Mouse (Mus musculus) limb, embryonic 11.5 days (tissue): ENCODE measurements around the gene Gm21970. TPM values are rescaled to one million over a fixed set of nuclear protein-coding genes. Genes with fewer than 3 reads are reported as not detected.

Source experiments
- ATAC-seq: fragments of 200-750 bp; cut with Nextera tagmentation; 2 replicates; pipeline ENCODE4 v1.8.0; 2017; ENCODE audit warnings: low read depth; ENCODE audit not compliant: insufficient number of reproducible peaks, low FRiP score, low TSS enrichment
- DNase-seq: peaks from one replicate; pipeline ENCODE4 v3.0.0-alpha.2; 2015; ENCODE audit warnings: low spot score
- H3K27ac ChIP-seq: fragments of 300-500 bp; sonication (generic); replicated peaks from 2 replicates; pipeline ENCODE4 v1.5.1; 2014; ENCODE audit warnings: low read depth, mild to moderate bottlenecking, low read length
- H3K27me3 ChIP-seq: fragments of 300-500 bp; sonication (generic); 2 replicates; pipeline ENCODE4 v1.6.1; 2014; ENCODE audit warnings: mild to moderate bottlenecking, low read length, mixed read lengths; ENCODE audit not compliant: control insufficient read depth, insufficient read depth
- H3K36me3 ChIP-seq: fragments of 300-500 bp; sonication (generic); 2 replicates; pipeline ENCODE4 v1.6.1; 2014; ENCODE audit warnings: mild to moderate bottlenecking, low read length, moderate library complexity, mixed read lengths; ENCODE audit not compliant: control insufficient read depth, insufficient read depth
- H3K4me1 ChIP-seq: fragments of 300-500 bp; sonication (generic); 2 replicates; pipeline ENCODE4 v1.6.1; 2014; ENCODE audit warnings: low read length, mixed read lengths; ENCODE audit not compliant: control insufficient read depth, insufficient read depth
- H3K4me2 ChIP-seq: fragments of 300-500 bp; sonication (generic); 2 replicates; pipeline ENCODE4 v1.6.1; 2014; ENCODE audit warnings: low read depth, mild to moderate bottlenecking, moderate library complexity; ENCODE audit not compliant: severe bottlenecking
- H3K4me3 ChIP-seq: fragments of 300-500 bp; sonication (generic); 2 replicates; pipeline ENCODE4 v1.5.1; 2014; ENCODE audit warnings: low read depth, low read length
- H3K9ac ChIP-seq: fragments of 300-500 bp; sonication (generic); 2 replicates; pipeline ENCODE4 v1.6.1; 2014; ENCODE audit warnings: mild to moderate bottlenecking, low read length
- H3K9me3 ChIP-seq: fragments of 300-500 bp; sonication (generic); 2 replicates; pipeline ENCODE4 v1.6.1; 2016; ENCODE audit warnings: low read length; ENCODE audit not compliant: control insufficient read depth
- WGBS: fragments of 180-500 bp; shearing (Covaris S2); extraction: QIAGEN DNeasy Blood & Tissue Kit; methylation state at CpG from one replicate; pipeline ENCODE4 v1.1.7; 2014; 5-methylcytosine and 5-hydroxymethylcytosine counted together
- polyA plus RNA-seq: library from polyadenylated mRNA; unstranded; fragments of >200 nt; fragmentation: Nextera tagmentation; extraction: Ambion mirVana; gene quantifications from 2 replicates; pipeline ENCODE4 v1.2.1, GENCODE M21; 2014

Gm21970 gene
- polyA plus RNA-seq, 1 experiment from 2014 or later: not detected

DNA sequence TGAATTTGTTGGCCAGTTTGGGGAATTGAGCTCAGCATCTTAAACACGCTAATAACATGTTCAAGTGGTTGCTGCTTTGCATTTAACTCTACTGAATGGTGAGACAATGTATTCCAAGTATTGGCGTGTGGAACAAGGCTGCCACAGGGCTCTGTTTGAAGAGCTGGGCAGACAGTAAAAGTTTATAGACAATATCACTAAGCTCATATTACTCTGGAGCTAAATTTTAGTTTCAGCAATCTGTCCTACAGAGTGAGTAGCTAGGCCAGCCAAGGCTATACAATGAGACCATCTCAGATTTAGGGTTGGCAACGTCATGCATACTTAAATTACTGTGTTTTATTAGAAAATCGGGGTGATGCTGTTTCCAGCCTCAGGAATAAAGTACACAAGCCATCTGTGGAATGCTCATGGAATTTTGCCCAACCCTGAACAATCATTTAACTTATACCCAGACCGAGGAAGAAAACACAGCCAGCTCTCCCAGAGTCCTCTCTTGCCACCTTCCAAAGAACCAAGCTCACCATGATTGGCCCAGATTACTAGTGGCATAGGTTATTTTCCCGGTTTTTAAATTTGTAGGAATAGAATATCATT lies 10.1 kb downstream of the Gm21970 start:
- 83% methylated on average over 6 of the region's 6 CpGs for WGBS
- H3K27ac ChIP-seq: no peak overlapping the region
- 0 out of 2 replicates have a peak, but pooled peaks cover 2% of the 10 kb centered on the region for H3K36me3 ChIP-seq
- H3K4me3 ChIP-seq: no peak overlapping the region
- no peaks in the 10 kb centered on the region for H3K4me1 ChIP-seq
- H3K27me3 ChIP-seq: no peaks in the 10 kb centered on the region
- DNase-seq (no peak), ATAC-seq (no peak)
- H3K9me3 ChIP-seq: no peaks in the 10 kb centered on the region
- H3K4me2 ChIP-seq: no peak overlapping the region
- no peak overlapping the region for H3K9ac ChIP-seq

DNA sequence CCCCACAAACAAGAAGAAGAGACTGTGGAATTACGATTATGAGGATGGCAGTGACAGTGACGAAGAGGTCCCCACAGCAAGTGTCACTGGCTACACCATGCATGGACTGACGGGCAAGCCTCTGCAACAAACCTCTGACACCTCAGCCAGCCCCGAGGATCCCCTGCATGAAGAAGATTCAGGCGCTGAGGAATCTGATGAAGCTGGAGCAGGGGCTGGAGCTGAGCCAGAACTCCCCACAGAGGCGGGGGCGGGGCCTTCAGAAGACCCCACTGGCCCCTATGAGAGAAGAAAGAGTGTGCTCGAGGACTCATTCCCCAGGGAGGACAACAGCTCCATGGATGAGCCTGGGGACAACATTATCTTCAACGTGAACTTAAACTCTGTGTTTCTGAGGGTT lies 12.3 kb downstream of the Gm21970 start:
- no peak overlapping the region for H3K4me3 ChIP-seq
- no peak overlapping the region for H3K9ac ChIP-seq
- 0 out of 2 replicates have a peak, but pooled peaks cover 2% of the 10 kb centered on the region for H3K36me3 ChIP-seq
- no peak overlapping the region for H3K4me2 ChIP-seq
- H3K4me1 ChIP-seq: no peaks in the 10 kb centered on the region
- no peak overlapping the region for H3K27ac ChIP-seq
- ATAC-seq (no peak), DNase-seq (no peak)
- no peaks in the 10 kb centered on the region for H3K9me3 ChIP-seq
- 80% methylated on average over 9 of the region's 9 CpGs for WGBS
- no peaks in the 10 kb centered on the region for H3K27me3 ChIP-seq

DNA sequence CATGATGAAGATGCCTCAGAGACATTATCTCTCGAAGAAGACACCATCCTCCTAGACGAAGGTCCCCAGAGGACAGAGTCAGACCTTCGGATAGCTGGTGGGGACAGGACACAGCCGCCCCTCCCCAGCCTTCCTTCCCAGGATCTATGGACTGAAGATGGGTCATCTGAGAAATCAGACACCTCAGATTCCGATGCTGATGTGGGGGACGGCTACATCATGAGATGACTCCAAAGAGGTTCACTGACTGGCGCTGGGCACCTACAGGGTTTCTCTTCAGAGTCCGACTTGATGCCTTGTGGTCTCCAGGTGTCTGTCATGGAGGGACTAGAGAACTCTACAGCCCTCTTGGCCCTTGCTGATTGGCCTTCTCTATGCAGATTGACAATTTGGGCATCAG lies 12.7 kb downstream of the Gm21970 start:
- H3K36me3 ChIP-seq: 0 out of 2 replicates have a peak, but pooled peaks cover 2% of the 10 kb centered on the region
- no peak overlapping the region for H3K9ac ChIP-seq
- no peaks in the 10 kb centered on the region for H3K27me3 ChIP-seq
- DNase-seq (no peak), ATAC-seq (no peak)
- 94% methylated on average over 8 of the region's 8 CpGs for WGBS
- no peaks in the 10 kb centered on the region for H3K4me1 ChIP-seq
- H3K9me3 ChIP-seq: no peaks in the 10 kb centered on the region
- H3K4me3 ChIP-seq: no peak overlapping the region
- H3K4me2 ChIP-seq: no peak overlapping the region
- no peak overlapping the region for H3K27ac ChIP-seq

DNA sequence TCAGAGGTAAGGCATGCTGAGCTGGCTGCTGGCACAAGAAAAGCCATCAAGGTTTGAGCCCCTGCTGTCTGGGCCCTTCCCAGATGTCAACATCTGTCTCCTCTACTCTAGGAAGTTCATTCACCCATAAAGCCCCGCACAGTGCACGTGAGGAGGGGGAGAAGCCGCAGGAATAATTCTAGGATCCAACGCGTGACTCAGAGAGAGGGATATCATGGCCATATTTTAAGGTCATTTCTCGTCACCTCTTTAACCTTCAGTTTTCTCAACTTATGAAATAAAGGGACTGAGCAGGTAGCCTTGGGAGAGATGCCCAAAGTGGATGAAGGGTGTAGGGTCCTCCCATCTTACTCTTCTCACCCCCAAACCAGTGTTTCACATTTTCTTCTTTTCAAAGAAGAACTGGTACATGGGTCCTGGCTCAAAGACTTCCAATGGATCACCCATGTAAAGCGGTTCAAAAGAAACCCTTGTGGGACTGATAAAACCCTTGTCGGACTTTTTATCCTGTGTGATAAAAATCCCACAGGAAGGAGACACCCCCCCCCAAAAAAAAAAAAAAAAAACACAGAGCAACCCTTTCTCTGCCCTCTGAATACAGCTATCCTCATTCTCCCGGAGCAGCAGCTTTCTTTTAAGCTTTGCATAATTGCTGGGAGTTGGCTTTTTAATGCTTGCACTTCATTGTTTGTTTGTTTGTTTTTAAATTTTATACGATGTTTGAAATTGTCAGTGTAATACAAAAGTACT lies 13.5 kb downstream of the Gm21970 start:
- Histone ChIP-seq H3K36me3 (0 out of 2 replicates have a peak, but pooled peaks cover 2% of the 10 kb centered on the region), H3K4me3 (no peak overlapping the region), H3K4me1 (no peaks in the 10 kb centered on the region), H3K4me2 (no peak overlapping the region), H3K9ac (no peak overlapping the region), H3K9me3 (no peaks in the 10 kb centered on the region), H3K27ac (no peak overlapping the region), H3K27me3 (no peaks in the 10 kb centered on the region)
- WGBS: 79% methylated on average over 10 of the region's 10 CpGs
- ATAC-seq (no peak), DNase-seq (no peak)

DNA sequence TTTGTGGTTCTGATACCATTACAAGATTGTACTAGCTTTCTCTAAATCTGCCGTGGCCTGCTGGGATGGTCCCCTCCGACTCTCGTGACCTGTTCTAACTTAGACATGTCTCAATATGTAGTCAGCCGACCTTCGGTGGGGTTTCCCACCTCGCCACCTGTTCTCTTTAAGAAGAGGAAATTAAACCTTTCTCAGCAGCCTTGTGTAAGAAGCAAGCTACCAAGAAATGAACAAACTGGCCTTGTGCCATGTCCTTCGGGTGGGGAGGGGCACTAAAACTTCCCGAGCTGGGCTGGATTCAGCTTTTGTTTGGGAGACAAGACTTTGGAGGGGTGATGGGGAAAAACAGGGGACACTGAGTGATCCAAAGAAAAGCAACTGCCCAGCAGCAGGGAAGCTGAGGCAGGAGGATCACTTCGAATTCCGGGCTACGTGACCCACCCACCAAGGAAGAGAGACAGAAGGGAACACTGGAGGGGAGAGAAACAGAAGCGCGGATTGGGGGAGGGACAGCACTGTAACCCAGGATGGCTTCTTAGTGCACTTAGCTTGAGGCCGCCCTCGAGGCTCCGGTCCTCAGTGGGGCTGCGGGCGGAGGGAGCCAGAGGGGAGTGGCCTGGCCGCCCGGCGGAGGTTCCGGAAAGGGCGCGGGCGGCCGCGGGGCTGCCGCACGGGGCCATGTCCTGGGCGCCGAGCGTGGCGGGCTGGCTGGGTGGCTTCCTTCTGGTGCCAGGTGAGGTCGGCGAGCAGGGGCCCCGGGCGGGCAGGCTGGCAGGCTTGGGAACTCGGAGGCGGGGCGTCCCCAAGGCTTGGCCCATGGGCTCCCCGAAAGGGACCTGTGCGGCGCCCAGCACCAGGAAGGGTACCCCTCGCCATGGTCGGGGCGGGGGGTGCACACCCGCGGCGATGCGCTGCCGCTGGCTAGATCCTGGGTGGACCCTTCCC lies 14.4 kb downstream of the Gm21970 start, which contains the start of gene Il10rb:
Gene Il10rb, plus strand, starts transcription at position 525 of the 945 bp plus-strand sequence.
- Histone ChIP-seq H3K9me3 (no peaks in the 10 kb centered on the region), H3K36me3 (no peaks in the 10 kb centered on the region), H3K4me1 (no peaks in the 10 kb centered on the region), H3K4me3 (peak within 1 kb of the TSS; percentile 54), H3K9ac (peak within 1 kb of the TSS; percentile 69), H3K27ac (no peak within 1 kb of the TSS), H3K27me3 (no peaks in the 10 kb centered on the region), H3K4me2 (peak within 1 kb of the TSS; percentile 92)
- peak; percentile 66 for DNase-seq
- WGBS: 7% methylated on average over 51 of the region's 51 CpGs
- ATAC-seq: peak; percentile 77

DNA sequence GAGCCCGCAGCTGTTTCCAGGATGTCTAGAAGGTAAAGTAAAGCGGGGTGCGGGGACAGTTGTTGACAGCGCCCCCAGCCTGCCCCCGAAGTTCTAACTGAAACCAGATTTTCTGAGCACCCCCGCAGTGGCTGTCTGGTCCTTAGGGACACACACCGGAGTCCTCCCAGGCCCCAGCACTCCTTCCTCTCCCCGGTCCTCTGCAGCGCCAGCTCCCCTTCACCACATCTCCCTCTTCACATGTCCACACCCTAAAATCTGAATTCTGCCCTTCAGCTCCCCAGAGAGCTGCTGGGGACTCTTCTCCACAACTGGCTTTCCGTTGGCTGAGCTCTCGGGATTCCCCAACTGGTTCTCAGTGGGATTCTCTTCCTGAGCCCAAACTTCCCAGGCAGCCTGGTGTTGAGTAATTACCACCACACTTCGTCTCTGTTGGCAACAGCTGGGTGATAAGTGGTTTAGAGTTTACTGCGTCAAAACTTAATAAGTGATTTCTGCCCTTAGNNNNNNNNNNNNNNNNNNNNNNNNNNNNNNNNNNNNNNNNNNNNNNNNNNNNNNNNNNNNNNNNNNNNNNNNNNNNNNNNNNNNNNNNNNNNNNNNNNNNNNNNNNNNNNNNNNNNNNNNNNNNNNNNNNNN lies 15.2 kb downstream of the Gm21970 start:
- Histone ChIP-seq H3K9ac (peak overlapping the region; percentile 69), H3K4me1 (no peaks in the 10 kb centered on the region), H3K9me3 (no peaks in the 10 kb centered on the region), H3K27ac (no peak overlapping the region), H3K27me3 (no peaks in the 10 kb centered on the region), H3K36me3 (no peaks in the 10 kb centered on the region), H3K4me3 (peak overlapping the region; percentile 54), H3K4me2 (peak overlapping the region; percentile 92)
- ATAC-seq: 0 out of 2 replicates have a peak, but pooled peaks have one; percentile 5
- WGBS: under 1% methylated on average over 13 of the region's 13 CpGs
- DNase-seq: peak; percentile 44

DNA sequence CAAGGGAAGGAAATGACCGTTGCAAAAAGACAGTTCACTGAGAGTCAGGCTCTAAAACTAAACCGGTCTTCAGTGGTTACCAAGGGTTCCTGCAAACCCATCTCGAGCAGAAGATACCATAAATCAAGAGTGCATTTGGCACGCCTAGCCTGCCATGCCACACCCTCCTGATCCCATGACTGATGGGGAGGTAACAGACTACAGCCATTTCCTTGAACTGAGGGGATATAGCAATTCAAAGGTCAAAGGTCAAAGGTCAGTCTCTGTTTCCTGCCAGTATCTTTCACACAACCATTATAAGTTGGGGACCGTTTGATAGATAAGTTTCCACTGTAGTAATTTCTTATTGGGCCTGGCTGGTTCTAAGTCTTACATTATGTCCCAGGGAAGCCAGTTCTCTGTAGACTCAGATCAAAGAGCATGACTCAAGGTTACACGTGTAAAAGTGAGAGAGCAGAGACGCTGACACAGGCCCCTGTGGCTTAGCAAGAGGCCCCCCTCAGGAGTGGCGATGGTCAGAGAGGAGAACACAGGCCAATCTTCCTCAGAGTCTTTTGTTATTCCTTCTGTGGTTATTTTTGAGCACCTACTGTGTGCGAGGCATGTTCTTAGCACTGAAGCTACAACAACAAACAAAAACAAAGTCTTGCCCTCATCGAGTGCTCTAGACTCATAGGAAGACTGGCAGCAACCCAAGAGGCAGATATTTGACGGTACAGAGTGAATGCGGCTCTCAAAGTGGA lies 21.8 kb downstream of the Gm21970 start:
- ATAC-seq: no peak

More for the DNA sequence above, 21.8 kb downstream of the Gm21970 start:
- no peaks in the 10 kb centered on the region for H3K9me3 ChIP-seq
- H3K4me3 ChIP-seq: no peak overlapping the region
- no peaks in the 10 kb centered on the region for H3K36me3 ChIP-seq
- H3K27ac ChIP-seq: no peak overlapping the region
- H3K4me2 ChIP-seq: no peak overlapping the region
- no peaks in the 10 kb centered on the region for H3K4me1 ChIP-seq
- H3K9ac ChIP-seq: no peak overlapping the region
- no peak for DNase-seq
- no peaks in the 10 kb centered on the region for H3K27me3 ChIP-seq
- WGBS: 43% methylated on average over 12 of the region's 12 CpGs
